Mouse (Mus musculus) lung, postnatal 14 days (tissue): ENCODE data around the gene Olfr959.

Source experiments
- DNase-seq: peaks from one replicate; pipeline ENCODE4 v3.0.0; 2021

The Olfr959 gene

GRCm38 (mm10) chr9:39575469-39575868 lies at the start of gene Olfr959:
Gene Olfr959, minus strand, starts transcription at chr9:39575569.
- DNase-seq: no peak

DNA sequence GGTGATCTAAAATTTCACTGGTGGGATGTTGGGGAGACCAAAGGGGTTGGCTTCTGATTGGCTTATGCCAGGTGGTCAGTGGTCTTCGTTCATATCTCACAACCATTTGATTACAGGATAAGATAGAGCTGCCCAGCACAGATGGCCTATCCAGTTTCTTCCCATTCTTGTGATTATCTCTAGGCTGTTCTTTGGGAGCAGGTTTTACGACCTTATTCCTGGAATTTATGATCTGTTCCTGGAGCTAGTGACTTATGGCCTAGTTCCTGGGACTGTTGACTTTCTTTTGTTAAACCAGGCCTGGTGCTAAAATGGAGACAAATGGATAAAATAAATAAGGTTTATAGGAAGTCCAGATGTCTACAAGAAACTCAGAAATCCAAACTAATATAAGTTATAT lies 49.3 kb upstream of the Olfr959 start:
- DNase-seq: no peak

- no peak for DNase-seq
Observed at GRCm38 (mm10) chr9:39623783-39624182, 48.4 kb upstream of the Olfr959 start.

GRCm38 (mm10) chr9:39621073-39621472 lies 45.7 kb upstream of the Olfr959 start, which contains the start of gene Olfr960:
Gene Olfr960, plus strand, starts transcription at chr9:39621373.
- DNase-seq: no peak

DNA sequence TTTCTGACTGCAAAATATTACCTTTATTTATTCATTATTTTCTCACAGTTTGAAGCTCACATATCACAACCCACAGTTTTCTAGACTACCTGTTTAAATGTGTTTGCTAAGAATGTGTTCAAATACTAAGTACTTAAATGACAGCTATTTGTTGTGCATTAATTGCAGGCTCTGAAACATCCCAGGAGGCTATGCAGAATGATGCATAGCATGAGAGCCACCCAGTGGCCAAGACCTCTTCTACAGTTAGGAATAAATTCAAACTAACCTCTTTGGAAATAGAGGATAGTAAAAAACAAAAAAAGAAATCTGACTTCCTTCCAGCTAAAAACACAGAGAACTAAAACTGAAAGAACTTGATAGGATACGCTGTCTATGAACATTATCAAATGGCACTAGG lies 36.6 kb upstream of the Olfr959 start:
- no peak for DNase-seq

DNA sequence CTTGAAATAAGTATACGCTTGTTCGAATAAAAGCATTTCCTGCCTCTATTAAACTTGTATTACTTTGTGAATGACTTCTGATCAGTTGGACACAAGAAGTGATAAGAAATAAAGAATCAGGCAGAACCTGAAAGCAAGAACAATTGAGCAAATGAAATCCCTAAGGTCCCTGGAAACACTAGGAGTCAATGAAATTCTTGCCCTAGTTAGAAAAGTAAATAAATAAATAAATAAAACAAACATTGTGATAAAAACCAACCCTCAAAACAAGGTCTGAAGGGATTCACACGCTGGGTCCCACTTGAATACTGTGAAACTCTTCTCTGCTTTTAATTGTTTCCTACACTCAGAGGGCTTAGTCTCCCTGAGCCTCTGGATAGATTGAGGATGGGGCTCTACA lies 35.0 kb upstream of the Olfr959 start, which contains the start of gene Olfr148:
Gene Olfr148, plus strand, starts transcription at position 301 of the 400 bp plus-strand sequence.
- no peak for DNase-seq

GRCm38 (mm10) chr9:39608497-39608896 lies 33.1 kb upstream of the Olfr959 start:
- no peak for DNase-seq

- no peak for DNase-seq
Observed at GRCm38 (mm10) chr9:39603999-39604453, 28.7 kb upstream of the Olfr959 start, which contains the start of gene AW551984. Gene AW551984, minus strand, starts transcription at chr9:39604403.

- DNase-seq: no peak
Observed at GRCm38 (mm10) chr9:39603333-39603845, 28.0 kb upstream of the Olfr959 start.

DNA sequence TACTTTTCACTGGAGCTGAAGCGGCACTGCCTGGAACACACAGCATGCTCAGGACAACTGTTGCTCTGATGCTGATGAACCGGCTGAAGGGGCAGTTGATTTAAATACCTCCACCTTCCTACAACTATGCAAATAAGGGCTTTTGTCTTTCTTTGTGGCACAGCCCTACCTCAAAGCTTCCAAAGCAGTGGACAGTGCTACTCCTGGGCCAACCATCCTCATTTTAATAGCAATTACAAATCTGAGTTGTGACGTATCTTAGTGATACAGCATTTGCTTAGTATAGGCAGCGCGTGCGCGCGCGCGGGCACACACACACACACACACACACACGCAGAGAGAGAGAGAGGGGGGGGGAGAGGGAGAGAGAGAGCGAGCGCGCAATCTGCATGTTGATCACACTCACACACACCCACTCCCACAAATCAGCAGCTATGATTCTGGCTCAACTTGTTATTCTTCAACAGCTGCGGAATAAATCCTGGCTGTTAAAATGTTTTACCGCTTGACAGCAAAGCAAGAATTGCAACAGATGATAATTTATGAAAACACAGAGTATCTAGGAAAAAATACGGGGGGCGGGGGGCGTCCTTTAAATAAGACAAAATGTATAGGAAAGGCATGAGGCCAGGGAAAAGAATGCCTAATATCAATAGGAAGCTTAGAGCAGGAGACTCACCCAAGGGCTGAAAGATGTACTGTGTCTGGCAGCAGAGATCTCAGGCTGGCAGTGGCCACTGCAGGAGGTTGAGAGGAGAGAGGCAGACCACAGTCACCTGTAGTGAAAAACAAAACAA lies 27.4 kb upstream of the Olfr959 start:
- DNase-seq: no peak

DNA sequence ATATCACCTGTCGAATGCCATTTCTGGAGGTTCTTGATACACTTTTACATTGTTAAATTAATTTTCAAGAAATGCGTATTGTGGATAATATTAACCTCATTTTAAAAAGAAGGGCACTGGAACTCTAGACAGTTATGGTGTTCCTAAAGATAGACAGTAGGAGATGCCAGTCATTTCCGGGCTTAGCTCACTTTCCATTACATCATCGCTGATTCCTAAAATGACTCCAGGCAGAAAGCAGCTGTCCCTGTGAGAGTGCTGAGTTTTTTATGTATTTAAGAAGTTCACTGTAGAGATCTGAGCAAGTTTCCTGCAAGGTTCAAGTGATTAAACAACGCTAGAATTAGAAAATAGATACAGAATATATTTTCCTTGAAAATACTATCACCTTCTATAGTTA lies 1.7 kb upstream of the Olfr959 start:
- no peak for DNase-seq

GRCm38 (mm10) chr9:39558349-39558647 lies 17.1 kb downstream of the Olfr959 start:
- no peak for DNase-seq

DNA sequence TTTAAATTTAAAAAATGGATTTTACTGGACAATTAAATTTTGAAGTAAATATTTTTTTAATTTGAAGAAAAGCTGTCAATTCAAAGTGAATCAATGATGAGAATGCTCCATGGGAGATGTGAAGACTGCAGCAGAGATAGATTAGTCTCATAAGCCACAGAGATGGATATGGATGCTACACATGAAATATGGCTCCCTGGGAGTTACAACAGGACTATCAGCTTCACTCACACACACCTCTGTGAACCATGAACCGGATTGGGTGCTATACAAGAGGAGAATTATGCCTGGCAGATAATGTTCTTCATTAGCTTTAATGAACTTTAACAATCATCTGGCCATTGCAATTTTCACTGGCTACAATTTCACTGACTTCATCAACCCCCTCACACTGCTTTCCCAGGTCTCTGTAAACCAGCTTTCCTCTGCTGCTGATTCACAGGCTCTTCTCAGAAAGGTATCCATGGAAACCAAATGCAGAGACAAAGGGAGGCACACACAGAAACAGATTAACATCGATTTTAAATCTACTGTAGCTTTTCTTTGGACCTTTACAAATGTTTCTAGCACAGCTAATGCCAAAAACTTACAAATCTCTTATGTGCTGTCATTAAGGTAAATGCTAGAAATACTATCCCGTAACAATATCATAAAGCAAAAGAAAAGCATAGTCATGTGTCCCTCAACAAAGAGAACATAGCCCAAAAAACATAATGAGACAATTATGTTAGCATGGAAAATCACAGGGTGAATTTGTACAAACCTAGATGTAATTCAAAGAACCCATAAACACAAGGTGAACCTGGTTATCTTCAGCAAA lies 17.6 kb downstream of the Olfr959 start:
- no peak for DNase-seq

DNA sequence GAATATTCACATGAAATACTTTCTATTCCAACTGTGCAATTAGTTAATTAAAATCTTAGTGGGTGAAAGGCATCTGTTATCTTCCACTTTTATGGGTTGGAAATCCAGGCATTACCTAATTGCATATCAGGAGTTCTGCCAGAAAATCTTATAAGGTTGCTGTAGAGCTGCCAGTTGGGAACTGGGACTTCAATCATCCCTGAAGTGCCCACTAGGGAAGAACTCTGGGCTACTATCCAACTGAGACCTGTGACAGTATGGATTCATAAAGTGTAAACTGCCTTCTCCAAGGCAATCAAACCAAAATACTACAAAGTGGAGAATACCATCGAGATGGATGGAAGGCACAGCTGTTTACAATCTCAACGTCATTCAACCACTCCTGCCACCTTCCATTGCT lies 21.4 kb downstream of the Olfr959 start, which contains the start of gene Olfr958:
Gene Olfr958, minus strand, starts transcription at position 109 of the 400 bp plus-strand sequence.
- DNase-seq: no peak

- no peak for DNase-seq
Observed at GRCm38 (mm10) chr9:39550806-39551205, 24.6 kb downstream of the Olfr959 start.

DNA sequence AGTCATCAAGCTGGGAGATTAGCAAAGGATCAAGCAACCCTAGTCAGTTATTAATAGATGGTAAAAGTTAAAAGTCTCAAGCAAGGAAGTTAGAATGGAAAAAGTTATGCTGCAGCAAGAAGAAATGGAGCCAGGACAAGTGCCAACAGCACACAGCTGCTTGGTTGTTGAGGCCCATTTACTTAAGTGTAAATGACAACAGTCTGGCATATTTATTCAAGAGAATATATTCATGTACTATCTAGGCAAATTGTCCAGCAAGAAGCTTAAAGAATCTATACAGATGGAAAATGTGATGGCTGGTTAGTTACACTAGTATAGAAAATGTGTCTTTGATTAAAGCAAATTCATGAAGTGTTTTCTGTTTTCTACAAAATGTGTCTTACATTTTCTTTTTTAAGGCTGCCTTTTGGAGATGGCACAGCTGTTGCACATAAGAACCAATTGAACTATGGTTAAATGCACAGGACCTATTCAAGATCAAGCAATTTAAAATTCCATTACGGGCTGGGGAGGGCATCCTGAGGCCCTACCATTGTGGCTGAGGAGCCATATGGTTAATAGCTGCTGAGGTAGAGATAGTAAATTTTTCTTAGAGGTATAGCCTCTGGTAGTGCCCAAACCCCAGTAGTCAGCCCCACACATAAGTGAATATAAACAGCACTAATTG lies 51.6 kb downstream of the Olfr959 start:
- peak; percentile 2 for DNase-seq
